Comparison of ENCODE assay signal across 1 mouse cellular context in the genomic region with DNA sequence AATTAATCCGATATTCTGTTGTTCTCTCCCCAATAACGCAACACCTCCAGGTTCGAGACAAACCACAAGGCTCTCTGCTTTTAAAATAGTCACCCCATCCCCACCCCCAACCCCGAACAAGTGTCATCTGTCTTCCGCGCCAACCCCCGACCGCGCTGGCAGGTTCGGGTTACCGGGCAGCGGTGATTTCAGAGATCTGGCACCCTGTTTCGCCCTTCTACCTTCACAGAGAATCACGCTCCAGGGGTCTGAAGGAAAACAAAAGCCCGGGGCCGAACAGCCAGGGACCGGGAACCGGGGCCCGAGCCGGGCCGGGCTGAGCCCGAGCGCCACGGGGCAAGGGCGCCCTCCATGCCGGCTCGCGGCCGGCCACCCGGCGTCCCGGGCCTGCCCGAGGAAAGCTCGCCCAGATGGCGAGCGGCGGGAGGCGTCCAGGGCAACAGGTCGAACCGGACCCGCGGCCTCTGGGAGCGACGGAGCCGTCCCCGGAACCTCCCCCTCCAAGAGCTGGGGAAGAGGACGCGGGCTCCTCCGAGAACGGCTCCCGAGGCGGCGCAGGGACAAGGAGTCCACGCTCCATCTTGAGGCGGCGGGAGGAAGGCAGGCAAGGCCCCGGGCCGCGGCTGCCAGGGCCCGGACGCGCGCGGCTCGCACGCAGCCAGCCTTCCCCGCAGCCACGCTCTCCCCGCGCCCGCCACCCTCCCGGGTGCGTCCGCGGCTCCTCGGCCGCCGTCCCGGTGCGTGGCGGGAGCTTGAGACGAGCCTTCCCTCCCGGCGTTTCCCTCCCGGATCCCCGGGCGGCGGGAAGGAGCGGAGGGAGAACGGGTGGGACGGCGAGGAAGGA.
TF ChIP-seq lines count a peak whose summit lies in the region.

No protein-coding gene starts in this region.

TF ChIP-seq in MEL, 35 proteins besides CTCF, POLR2A, EP300 and RAD21 (continued from another document):
- peak; percentile 64; the same call in 1 of the 2 replicates for TF ChIP-seq MAZ (IDR thresholded peaks at IDR 0.05; ENCODE audit: low read depth, low read length)
- TF ChIP-seq ZMIZ1 (IDR thresholded peaks at IDR 0.05; ENCODE audit: low read depth, low read length) = no peak
- TF ChIP-seq CHD1 (IDR thresholded peaks at IDR 0.05; ENCODE audit: low read depth, low read length) = peak; percentile 50; the same call in 1 of the 2 replicates
- no peak for TF ChIP-seq USF1 (IDR thresholded peaks at IDR 0.05; ENCODE audit: low read depth, low read length)
- no peak for TF ChIP-seq MAFK (IDR thresholded peaks at IDR 0.05; ENCODE audit: borderline replicate concordance, low read depth, low read length)
- no peak for TF ChIP-seq KAT2A (conservative IDR thresholded peaks at IDR 0.05; ENCODE audit: low read depth, low read length)
- no peak for TF ChIP-seq RCOR1 (IDR thresholded peaks at IDR 0.05; ENCODE audit: low read depth, low read length)
- no peak for TF ChIP-seq ZC3H11A (IDR thresholded peaks at IDR 0.05; ENCODE audit: low read depth, low read length)
